Mouse (Mus musculus): ENCODE results near the gene Zmat5.

DNA sequence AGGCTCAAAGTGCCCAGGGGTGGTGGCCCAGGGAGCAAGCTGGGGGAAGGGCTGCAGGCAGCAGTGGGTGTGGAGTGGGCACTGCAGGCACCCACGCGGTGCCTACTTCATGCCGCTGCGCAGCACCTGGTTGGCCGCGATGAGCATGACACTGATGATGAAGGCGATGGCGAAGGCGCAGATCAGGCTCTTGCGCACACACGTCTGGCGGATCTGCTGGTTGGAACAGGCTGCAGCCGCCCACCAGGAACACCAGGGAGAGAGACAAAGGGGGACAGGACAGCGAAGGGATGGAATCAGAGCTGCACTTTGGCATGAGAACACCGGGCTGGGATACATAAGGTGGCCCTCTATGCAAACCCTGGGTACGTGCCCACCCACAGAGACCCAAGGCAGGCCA lies 34.2 kb downstream of the Zmat5 start:
- TF ChIP-seq CTCF (IDR thresholded peaks at IDR 0.05; ENCODE audit: extremely low read depth, insufficient read depth, insufficient read length, insufficient replicate concordance) (no peak), POLR2A (IDR thresholded peaks at IDR 0.05; ENCODE audit: low read depth, low read length) (no peak)
